Mouse (Mus musculus): Measurements from ENCODE around the gene Tecr. TPM values are rescaled to one million over a fixed set of nuclear protein-coding genes. Genes with fewer than 3 reads are reported as not detected.
A peak's percentile ranks its signal among the peaks of the same experiment; 100 is the strongest.
"Not testable (repeated sequence)": the region's sequence is repeated elsewhere in the genome, so short reads cannot be mapped to it uniquely, and the experiment has no call there.

Gene Tecr
- total RNA-seq, 1 experiment from 2014 or later = 61.4 TPM

DNA sequence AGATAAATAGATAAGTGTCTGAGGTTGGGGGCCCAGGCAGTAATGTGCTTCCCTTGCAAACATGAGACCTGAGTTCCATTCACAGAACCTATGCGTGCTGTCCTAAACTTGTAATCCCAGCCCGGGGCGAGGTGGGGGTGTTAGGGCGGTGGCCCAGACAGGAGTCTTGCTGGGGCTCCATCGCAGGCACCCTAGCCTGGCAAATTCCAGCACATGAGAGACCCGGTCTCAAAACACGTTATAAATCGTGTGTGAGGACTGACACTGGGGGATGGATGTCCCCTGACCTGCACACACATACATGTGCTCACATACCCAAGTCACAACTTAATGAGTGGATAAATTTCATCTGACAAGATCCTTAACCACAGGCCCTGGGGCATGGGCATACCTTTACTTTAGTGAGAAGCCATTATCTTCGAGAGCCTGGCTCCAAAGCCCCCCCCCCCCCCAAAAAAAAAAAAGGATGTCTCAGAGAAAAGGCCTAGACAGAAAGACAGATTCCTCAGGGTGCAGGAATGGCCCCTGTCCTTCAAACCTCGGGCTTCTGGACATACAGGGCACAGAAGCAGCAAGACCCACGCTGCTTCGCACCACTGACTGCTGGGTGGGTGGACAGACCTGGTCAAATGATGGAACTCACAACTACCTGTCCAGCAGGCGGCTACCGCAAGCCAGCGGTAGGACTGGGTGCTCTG, 14.1 kb upstream of the Tecr start:
- peak; percentile 10; the same call in 1 of the 2 replicates for ATAC-seq (replicated peaks; ENCODE audit: insufficient number of reproducible peaks, low FRiP score, low TSS enrichment, poor library complexity, severe bottlenecking)

- no peak for ATAC-seq (replicated peaks; ENCODE audit: insufficient number of reproducible peaks, low FRiP score, low TSS enrichment, poor library complexity, severe bottlenecking)
These were observed 12.0 kb upstream of the Tecr start for GRCm38 (mm10) chr8:83619568-83620285.

DNA sequence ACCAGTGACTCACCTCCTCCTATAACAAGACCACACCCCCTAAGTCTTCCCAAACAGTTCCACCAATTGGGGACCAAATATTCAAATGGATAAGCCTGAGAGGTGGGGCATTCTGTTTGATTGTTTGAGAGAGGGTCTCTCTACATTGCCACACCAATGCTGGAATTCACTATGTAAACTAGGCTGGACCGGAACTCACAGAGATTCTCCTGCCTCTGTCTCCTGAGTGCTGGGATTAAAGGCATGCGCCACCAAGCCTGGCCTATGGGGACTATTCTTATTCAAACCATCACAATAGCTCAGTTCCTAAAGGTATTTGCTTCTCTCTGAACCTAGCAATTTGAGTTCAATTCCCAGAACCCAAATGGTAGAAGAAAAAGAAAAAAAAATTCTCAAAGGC, 10.8 kb upstream of the Tecr start:
- ATAC-seq (replicated peaks; ENCODE audit: insufficient number of reproducible peaks, low FRiP score, low TSS enrichment, poor library complexity, severe bottlenecking) = no peak

- no peak for ATAC-seq (replicated peaks; ENCODE audit: insufficient number of reproducible peaks, low FRiP score, low TSS enrichment, poor library complexity, severe bottlenecking)
These were observed 9.3 kb upstream of the Tecr start for GRCm38 (mm10) chr8:83617111-83617510.

GRCm38 (mm10) chr8:83616625-83617024, 8.9 kb upstream of the Tecr start:
- ATAC-seq (replicated peaks; ENCODE audit: insufficient number of reproducible peaks, low FRiP score, low TSS enrichment, poor library complexity, severe bottlenecking) = no peak

DNA sequence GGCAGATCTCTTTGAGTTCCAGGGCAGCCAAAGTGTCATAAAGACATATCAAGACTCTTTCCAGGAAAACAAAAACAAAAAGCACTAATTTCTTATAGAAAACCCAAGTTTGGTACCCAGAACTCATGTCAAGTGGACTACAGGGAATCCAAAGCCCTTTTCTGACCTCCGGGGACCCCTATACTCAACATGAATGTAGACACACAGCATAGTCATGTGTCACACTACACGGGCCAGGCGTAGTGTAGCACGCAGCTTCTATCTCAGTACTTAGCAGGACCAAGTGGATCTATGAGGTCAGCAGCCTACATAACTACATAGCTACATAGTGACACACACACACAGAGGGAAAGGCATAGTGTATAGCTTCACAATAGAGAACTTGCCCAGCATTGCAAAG, 5.9 kb upstream of the Tecr start:
- no peak for ATAC-seq (replicated peaks; ENCODE audit: insufficient number of reproducible peaks, low FRiP score, low TSS enrichment, poor library complexity, severe bottlenecking)

DNA sequence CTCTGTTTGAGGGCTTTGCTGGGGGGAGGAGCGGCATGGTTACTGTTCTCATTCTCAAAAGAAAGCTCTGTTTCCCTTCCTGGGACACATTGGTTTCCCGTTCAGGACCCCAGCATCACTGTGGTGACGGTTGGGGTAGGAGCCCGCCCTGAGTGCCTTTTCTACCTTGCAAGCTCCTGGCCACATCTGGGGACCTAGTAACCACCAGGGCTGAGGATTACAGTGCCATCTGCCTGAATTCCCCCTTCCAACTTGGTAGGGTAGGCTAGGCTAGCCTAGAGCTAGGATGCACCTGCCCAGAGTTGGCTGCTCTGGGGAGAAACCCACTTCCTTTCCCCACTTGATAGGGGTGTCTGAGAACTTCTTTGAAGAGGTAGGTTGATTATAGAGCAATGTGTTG, 4.2 kb upstream of the Tecr start:
- no peak for ATAC-seq (replicated peaks; ENCODE audit: insufficient number of reproducible peaks, low FRiP score, low TSS enrichment, poor library complexity, severe bottlenecking)

DNA sequence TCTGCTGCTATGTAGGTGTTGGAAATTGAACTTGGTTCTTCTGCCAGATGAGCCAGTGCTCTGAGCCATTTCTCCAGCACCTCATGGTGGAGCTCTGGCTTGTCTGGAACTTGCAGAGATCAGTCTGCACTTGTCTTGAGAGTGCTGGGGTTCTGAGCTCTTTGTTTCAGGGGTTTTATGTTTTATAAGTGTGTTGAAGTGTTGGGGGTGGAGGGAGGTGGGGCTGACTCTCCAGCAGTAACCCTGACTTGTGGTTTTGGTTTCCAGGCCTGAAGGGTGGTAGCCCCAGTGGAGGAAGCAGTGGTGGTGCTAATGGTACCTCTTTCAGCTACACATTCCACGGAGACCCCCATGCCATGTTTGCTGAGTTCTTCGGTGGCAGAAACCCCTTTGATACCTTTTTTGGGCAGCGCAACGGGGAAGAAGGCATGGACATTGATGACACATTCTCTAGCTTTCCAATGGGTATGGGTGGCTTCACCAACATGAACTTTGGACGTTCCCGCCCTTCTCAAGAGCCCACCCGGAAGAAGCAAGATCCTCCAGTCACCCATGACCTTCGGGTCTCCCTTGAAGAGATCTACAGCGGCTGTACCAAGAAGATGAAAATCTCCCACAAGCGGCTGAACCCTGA, 1.9 kb upstream of the Tecr start:
- no peak for ATAC-seq (replicated peaks; ENCODE audit: insufficient number of reproducible peaks, low FRiP score, low TSS enrichment, poor library complexity, severe bottlenecking)

GRCm38 (mm10) chr8:83609086-83609485, 1.3 kb upstream of the Tecr start:
- no peak for ATAC-seq (replicated peaks; ENCODE audit: insufficient number of reproducible peaks, low FRiP score, low TSS enrichment, poor library complexity, severe bottlenecking)

DNA sequence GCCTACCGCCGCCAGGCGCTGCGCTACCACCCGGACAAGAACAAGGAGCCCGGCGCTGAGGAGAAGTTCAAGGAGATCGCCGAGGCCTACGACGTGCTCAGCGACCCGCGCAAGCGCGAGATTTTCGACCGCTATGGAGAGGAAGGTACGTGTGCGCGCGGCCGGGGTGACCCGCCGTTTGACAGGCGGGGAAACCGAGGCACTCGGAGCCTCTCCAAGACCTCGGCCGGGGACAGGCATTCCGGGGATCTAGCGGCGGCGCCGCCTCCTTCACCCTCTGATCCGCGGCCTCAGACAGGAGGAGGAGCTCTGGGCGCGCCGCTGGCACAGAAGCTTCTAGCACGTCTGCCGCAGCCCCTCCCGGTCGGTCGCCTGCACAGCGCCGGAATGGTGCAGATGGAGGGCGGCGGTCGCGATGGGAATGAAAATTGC, 643 bp upstream of the Tecr start:
- peak; percentile 29 for ATAC-seq (replicated peaks; ENCODE audit: insufficient number of reproducible peaks, low FRiP score, low TSS enrichment, poor library complexity, severe bottlenecking)

DNA sequence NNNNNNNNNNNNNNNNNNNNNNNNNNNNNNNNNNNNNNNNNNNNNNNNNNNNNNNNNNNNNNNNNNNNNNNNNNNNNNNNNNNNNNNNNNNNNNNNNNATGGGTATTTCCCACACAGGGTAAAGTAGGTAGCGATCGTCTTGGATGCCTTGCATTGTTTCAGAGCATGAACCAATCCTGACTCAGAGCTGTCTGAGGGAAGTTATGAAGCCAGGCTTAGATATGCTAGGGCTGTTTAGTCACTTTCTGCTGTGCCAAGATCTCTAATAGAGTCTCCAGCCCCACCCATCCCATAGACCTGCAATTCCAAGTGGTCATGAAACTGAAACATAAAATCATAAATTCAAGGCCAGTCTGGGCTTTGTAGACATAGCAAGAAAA, 5.1 kb downstream of the Tecr start:
- no peak for ATAC-seq (replicated peaks; ENCODE audit: insufficient number of reproducible peaks, low FRiP score, low TSS enrichment, poor library complexity, severe bottlenecking)

- no peak for ATAC-seq (replicated peaks; ENCODE audit: insufficient number of reproducible peaks, low FRiP score, low TSS enrichment, poor library complexity, severe bottlenecking)
These were observed 8.0 kb downstream of the Tecr start for GRCm38 (mm10) chr8:83599814-83600213.

- no peak for ATAC-seq (replicated peaks; ENCODE audit: insufficient number of reproducible peaks, low FRiP score, low TSS enrichment, poor library complexity, severe bottlenecking)
These were observed 9.6 kb downstream of the Tecr start for GRCm38 (mm10) chr8:83598146-83598545.

GRCm38 (mm10) chr8:83596369-83596768, 11.4 kb downstream of the Tecr start:
- no peak for ATAC-seq (replicated peaks; ENCODE audit: insufficient number of reproducible peaks, low FRiP score, low TSS enrichment, poor library complexity, severe bottlenecking)

- not testable (repeated sequence) for ATAC-seq (replicated peaks; ENCODE audit: insufficient number of reproducible peaks, low FRiP score, low TSS enrichment, poor library complexity, severe bottlenecking)
These were observed 12.8 kb downstream of the Tecr start for GRCm38 (mm10) chr8:83595050-83595345.

GRCm38 (mm10) chr8:83594167-83595049, 13.4 kb downstream of the Tecr start:
- peak; percentile 96 for ATAC-seq (replicated peaks; ENCODE audit: insufficient number of reproducible peaks, low FRiP score, low TSS enrichment, poor library complexity, severe bottlenecking)

DNA sequence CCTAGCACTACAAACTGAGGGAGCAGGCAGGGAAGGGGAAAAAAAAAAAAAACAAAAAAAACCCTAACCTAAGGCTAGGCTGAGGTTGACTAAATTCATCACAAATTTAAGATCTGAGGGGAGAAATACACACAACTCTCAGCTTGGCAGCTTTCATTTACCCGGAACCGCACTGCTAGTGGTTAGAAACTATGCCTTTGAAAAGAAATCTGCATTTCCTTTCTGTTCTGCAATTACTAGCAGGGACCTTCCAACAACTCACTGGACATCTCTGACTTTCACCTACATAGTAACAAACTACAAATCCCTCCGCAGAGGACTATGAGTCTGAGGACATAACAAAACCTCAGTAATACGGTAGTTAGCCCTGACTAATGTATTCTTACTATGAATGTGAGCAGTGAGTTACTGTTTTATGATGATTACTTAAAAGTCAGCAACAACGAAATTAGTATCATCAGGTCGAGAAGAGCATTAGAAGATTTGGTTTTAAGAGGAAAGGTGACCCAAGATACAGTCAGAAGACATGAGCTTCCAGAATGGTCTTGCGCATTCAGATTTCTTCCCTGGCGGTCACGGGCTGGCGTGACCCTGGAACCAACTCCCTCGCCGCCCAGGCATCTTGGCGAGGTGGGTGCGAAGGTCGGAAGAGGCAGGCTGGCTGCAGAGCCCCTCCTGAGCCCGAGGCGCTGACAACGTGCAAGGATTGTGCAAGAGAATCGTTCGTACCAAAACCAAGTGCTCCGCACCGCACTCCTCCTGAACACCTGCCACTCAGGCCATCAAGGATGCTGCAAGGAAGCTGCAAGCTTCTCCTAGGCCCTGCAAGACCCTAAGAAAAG, 14.2 kb downstream of the Tecr start:
- no peak for ATAC-seq (replicated peaks; ENCODE audit: insufficient number of reproducible peaks, low FRiP score, low TSS enrichment, poor library complexity, severe bottlenecking)

GRCm38 (mm10) chr8:83592682-83593081, 15.1 kb downstream of the Tecr start:
- ATAC-seq (replicated peaks; ENCODE audit: insufficient number of reproducible peaks, low FRiP score, low TSS enrichment, poor library complexity, severe bottlenecking) = no peak

Data from monocyte, adult 5-6 weeks (primary cell).